Mouse (Mus musculus) brain, adult 2 months (tissue): ENCODE measurements around the gene Smim7.

Experiments
- DNase-seq: peaks from one replicate; pipeline ENCODE4 v3.0.0; 2011; ENCODE audit warnings: low read depth, low spot score

Gene Smim7

DNA sequence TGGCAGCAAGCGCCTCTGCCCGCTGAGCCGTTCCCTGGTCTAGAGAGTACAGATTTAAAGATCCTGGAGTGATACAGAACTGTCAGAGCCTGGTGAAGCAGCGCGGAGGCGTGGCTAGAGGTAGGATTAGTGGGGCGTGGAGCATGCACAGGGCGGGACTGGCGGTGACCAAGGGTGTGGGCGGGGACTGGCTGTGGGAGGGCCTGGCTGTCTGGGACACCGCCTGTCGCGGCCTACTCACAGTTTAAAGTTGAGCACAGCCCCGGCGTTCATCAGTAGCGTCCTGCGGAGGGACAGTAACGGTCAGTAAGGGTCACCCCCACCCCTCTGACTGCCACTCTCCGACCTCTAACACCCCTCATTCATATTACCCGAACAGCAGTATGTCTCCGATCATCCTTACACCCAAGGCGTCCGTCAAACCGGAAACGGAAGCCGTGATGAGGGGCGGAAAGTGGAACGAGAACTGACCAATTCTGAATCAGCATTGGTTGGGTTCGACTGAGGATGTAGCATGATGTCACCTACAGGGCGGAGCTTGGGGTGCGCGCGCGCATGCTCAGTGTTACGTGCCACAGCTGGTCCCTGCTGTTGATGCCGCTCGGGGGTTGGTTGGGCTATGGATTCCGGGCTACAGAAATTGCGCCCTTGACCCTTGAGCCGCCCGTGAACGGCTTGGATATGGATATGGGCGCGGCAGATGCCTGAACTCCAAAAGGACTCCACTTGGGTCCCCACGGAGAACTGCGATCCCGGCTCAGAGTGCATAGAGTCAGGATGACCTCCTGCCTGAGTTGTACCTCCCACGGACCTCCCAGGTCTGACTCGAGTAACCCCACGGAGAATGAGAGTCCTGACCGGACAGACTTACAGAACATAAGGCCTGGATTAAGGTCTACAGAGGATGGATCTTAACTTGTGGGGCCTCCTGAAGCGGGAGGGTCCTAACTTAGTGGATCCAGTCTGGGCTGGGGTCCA is at the start of gene Smim7:
Smim7 (minus strand) TSS at position 456 of the 978 bp plus-strand sequence.
- peak; percentile 99 for DNase-seq

DNA sequence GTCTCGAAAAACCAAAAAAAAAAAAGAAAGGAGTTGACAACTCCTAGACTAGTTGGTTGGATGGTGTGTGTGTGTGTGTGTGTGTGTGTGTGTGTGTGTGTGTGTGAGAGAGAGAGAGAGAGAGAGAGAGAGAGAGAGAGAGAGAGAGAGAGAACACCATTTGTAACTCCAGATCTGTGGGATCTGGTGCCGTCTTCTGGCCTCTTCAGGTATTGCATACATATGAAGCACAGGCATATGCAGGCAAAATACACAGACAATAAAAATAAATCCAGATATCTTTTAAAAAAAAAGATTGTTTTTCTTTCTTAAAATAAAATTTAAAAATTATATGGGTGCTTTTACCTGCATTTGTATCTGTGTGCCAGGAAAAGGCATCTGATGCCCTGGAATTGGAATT is 19.3 kb upstream of the Smim7 start:
- peak; percentile 63 for DNase-seq

DNA sequence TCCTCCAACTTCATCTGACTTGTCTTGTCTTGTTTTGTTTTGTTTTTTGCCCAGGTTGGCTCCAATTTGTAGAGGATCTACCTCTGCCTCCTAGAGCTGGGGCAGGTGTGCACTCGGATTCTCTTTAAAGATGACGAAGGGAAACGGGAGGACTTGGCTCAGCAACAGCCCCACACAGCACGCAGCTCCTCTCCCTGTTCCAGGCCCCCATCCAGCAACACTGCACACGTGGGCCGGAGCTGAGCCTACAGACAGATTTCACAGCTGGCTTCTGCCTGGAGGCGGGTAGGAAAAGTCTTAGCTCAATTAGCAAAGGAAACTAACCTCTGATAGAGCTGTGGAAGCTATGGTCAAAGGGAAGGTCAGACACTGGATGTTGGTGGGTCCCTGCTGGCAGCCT is 18.4 kb upstream of the Smim7 start:
- peak; percentile 93 for DNase-seq

DNA sequence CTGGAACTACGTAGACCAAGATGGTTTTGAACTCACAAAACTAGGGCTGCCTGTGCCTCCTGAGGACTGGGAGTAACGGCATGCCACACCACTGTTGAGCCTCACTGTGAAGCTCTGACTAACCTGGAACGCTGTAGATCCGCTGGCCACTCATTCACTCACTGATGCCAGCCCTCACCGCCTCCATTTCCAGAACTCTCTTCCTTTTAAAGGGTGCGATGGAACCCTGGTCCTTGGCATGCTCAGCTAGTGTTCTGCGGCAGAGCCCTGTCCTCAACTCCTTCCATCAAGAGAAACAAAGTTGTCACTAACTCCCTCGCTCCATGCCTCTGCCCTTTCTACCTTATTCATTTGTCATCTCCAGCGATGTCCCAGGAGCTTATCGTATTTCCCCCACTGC is 18.0 kb upstream of the Smim7 start:
- peak; percentile 64 for DNase-seq

DNA sequence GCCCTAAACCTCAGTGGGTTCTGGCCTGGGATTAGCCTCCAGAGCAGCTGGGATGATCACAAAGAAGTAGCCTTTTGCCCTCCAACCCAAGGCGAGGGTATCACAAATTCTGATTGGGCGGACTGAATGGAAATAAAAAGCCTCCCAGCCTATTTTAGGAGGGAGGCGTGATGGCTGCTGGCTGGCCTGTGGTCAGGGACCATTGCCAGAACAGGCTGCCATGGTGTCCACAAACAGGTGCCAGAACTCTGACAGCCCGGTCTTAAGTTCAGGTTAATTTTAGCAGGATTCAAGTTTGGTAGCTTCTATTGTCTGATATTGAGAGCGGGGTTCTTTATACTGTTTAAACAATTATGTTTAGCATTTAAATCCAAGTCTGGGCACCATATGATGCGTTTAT is 16.9 kb upstream of the Smim7 start:
- DNase-seq = peak; percentile 65

DNA sequence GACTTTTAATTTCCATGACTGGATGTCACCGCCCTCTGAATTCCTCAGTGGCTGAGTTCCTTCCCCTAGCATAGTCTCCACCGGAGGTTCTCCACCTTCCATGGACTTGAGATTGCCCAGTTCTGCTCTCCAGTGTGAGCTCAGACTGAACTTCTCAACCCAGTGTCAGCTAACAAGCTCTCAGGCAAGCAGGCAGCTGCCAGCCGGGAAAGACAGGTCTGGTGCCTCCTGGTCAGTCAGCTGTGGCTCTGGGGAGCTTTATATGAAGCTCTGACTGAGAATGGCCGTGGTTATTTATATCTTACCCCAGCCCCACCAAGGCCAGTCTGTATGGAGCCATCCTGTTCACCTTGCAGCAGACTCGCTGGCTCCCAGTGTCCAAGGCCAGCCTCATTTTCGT is 13.5 kb upstream of the Smim7 start:
- DNase-seq = no peak

DNA sequence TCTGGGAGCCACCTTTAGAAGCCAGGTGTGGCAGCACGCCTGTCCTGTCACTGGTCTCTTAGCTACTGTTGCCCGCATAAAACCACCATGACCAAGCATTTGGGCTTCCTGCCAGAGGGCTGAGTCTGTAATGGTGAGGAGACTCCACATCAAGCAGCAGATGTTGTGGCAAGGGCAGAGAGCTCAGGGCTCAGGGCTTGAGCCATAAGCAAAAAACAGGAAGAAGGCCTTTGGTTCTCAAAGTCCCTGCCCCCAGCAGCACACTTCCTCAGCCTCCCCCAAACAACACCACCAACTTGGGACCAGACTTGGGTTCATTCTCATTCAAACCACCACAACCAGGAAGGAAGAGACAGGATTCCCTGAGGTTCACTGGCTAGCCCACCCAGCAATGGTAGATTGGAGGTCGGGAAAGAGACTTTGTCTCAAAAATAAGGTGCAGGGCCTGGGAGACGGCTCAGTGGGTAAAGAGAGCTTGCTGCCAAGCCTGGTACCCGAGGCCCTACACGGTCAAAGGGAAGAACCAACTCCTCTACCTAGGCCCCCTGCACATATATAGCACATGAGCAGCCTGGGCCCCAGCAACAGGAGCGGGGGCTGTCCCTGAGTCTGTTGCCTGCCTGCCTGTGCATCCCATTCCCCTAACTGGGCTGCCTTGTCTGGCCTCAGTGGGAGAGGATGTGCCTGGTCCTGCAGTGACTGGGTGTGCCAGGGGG is 12.3 kb upstream of the Smim7 start:
- DNase-seq = peak; percentile 43

DNA sequence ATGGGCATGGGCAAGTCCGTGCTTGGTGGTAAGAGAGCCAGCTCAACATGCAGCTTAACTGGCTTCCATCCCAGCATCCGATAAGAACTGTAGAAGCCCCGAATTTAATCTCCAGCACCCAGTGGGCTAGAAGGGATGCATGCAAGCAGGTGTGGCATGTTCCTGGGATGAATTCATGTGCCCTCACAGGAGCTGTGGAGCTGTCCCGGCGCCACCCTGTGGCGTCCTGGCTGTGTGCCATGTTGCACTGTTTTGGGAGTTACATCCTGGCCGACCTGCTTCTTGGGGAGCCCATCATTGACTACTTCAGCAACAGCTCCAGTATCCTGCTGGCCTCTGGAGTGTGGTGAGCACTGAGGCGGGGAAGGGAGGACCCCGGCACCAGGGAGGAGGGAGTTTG is 8.5 kb upstream of the Smim7 start:
- DNase-seq = no peak

DNA sequence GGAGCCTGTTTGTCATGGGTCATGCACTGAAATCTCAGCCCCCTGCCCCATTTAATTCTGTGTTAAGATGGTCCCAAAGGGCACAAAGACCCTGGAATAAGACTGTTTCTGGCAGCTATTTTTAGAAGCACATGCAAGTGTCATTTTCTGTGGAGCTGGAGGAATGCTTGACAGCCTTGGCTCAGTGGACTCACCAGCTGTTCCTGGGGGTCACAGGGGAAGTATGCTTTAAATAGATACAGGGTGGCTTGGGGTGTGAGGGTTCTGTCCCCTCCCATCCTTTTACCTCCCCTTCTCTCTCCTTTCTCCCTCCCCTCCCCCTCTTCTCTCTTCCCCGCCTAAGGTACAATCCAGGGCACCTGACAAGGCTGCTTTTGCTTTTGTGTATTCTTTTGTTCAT is 7.1 kb upstream of the Smim7 start:
- no peak for DNase-seq

DNA sequence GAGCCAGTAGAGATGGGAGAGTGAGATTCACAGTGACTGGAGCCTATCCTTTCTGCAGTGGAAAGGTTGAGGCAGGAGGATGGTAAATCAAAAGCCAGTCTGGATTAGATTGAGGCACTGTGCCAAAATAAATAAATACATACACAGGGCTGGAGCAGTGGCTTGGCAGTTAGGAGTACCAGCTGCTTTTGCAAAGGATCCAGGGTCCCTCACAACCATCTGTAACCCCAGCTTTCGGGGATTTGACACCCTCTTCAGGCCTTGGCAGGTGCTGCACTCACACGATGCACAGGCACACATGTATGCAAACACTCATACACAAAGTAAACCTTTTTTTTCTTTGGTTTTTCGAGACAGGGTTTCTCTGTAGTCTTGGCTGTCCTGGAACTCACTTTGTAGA is 6.4 kb upstream of the Smim7 start:
- no peak for DNase-seq

DNA sequence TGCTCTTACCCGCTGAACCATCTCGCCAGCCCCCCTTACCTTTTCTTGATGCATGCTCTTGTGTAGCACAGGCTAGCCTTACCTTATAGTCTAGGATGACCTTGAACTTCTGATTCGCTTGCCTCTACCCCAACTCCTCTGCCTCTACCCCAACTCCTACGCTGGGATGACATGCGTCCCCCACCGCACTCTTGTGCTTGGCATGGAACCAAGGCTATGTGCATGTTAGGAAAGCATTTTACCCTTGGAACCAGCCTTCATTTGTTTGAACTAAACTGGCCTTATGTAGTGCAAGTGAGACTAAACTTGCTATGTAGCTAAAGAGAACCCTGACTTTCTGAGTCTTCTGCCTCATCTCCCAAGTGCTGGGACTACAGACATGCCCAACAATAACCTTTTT is 5.0 kb upstream of the Smim7 start:
- DNase-seq = no peak

DNA sequence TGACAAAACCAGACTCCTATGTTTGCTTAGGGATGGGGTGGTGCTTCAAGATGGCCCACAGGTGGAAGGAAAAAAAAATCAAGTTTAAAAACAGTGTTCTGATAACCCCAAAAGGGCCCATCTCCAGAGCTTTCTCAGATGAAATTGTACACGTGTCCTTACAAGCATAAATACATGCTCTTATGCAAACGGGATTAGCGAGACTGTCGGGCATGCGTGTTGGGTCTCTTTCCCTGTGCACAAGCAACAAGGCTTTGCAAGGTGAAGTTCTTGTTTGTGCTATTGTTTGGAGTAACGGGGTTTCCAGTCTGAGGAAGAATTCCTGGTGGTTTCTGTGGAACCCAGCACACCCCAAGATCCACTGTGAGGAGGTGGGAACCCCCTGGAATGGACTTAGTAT is 2.6 kb upstream of the Smim7 start:
- peak; percentile 78 for DNase-seq

DNA sequence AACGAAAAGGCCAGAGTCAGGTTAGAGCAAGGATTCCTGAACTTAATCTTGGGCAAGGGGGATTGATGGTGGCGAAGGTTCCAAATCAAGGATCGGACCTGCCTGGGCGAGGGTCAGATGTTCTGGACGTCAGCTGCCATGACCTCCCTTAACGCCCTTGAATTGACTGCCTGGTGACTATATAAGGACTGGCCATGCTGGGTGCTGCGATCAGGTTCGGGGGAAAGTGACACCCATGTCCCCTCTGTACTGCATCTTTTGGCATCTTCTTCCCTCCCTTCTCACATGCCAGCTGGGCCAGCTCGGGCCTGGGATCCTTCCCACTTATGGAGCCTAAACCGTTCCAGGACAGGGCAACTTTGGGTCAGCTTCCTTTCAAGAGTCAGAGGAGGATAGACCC is 1.6 kb upstream of the Smim7 start:
- no peak for DNase-seq

DNA sequence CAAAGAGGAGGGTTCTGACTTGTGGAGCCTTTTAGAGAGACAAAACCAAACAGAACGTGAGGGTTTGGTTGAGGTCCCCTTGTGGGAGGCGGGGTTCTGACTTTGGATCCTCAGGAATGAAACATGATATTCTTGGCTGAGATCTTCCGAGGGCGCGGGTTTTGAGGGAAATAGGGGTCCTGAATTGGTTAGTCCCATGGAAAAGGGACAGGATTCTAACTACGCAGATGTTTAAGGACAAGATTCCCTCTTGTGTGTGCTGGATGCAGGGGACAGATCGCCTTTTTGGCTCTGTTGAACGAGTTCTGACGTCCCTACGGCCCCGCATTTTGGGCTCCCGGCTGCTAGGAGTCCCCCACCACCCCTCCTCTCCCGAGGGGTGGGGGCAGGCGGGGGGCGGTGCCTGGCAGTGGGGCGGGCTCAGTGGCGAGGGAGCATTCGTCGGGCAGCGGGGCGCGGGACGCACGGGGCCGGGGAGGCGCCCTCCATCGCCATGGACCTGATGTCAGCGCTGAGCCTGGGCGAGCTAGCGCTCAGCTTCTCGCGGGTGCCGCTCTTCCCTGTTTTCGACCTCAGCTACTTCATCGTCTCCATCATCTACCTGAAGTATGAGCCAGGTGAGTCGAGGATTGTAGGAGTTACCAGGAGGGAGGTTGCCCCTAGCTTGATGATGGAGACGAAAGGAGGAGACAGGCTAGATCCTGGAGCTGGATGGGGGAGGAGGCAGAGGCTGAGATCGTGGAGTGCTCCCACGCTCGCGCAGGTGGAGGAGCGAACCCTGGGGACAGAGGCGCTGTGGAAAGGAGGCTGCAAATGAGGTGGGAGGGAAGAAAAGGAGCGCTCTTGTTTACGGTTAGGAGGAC is 954 bp upstream of the Smim7 start, which contains the start of gene Tmem38a:
Tmem38a (plus strand) TSS at position 445 of the 863 bp plus-strand sequence.
- DNase-seq = peak; percentile 84

DNA sequence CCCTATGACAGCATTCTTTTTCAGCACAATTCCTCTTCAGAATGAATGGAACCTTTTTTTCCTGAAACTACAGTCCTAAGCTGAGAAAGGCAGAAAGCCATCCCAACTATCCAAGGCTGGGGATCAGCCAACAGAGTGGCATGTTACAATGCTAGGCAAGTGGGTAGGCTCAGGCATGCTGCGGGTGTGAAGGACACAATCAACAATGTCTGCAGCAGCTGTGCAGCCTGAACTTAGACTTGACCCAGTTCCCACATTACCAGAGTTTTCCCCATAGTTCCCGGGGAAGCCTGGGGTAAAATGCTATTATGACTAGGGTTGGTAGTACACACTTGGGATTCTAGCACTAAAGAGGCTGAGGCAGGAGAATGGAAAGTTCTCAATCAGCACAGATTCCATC is 4.9 kb downstream of the Smim7 start:
- DNase-seq = peak; percentile 47

DNA sequence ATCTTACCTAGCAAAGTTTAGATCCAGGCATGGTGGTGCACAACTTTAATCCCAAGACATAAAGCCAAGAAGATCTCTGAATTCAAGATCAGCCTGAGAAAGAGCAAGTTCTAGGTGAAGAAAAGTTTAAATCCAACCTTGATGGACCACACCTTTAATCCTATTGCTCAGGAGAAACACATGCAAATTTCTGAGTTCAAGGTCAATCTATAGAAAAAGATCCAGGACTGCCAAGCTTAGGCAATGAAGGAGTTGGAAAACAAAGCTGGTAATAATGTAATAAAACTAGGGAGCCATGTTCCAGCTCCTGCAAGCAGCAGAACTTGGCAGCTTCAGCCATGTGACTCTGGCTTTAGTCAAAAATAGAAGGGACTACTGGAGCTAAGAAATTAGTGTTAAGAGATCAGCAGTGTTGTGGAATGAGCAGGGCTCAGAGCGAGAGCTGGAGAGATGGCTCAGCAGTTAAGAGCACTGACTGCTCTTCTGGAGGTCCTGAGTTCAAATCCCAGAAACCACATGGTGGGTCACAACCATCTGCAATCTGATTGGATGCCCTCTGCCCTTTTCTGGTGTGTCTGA is 9.7 kb downstream of the Smim7 start:
- DNase-seq = peak; percentile 40

DNA sequence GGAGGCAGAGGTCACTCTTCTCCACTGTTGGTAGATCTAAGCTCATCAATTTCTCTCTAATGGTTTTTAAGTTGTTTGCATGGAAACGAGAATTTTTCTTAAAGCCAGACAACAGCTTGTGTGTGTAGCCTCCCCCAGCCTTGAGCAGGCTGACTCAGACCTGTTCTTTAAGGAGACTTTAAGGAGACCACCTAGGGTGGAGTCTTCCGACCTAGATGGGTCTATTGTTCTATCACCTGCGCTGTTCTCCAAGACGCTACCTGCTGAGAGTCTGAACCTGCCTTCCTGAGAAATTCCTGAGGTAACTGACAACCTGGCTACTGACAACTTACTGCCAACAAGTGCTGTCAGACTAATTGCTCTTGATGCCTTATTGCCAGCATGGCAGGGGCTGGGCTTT is 15.1 kb downstream of the Smim7 start:
- DNase-seq = no peak

DNA sequence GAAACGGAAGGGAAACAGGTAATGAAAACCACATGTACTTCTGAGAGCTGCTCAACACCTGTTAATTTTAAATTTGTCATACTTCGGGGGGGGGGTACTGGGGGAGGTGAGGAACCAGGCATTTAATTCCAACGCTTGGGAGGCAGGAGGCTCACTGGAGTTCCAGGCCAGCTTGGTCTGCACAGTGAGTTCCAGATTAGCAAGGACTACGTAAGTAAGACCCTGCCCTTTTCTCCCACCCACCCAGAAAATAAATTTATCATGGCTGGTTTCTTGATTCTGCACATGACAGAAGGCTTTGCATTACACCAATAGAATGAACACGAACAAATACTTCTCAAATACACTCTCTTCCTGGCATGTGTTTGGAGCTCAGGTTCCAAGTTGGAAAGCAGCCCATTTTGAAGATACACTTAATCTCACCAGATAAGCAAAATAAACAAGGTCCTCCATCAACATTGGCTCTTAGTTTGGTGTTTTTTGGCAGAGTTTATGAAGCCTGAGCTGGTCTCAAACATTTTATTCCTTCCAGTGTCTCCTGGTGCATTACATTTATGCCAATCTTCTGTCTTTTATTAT is 21.5 kb downstream of the Smim7 start:
- peak; percentile 16 for DNase-seq

DNA sequence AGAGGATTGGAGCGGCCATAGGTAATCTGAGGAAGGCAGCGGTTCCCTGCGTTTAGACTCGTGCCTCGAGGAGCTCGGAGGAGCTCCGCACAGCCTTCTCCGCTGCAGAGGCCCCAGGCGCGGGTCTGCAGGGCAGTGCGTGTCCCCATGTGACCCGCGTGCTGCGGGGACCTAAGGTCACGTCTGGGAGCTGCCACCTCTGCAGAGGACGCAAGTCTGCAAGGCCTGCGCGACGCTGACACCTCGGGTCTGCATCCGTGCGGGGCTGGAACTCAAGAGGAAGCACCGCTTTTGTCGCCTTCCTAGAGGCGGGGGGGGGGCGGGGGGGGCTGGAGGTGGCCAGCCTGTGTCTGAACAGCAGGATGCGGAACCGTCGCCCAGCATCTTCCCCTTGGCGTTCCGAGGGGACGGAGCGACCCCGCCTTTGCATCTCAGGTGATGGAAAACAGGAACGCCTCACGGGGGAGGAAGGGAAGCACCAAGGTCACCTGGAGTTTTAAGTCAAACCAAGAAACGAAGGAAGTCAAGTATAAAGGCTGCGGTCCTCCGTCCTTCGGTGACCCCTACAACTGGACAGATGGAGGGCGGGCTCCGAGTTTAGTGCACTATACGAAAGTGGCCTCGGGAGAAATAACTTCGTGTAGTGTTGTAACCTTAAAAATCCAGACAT is 22.1 kb downstream of the Smim7 start:
- peak; percentile 70 for DNase-seq
